Mouse (Mus musculus) thymus, postnatal 10 days (tissue): ENCODE results near the gene Izumo3.
"Not testable (repeated sequence)": the region's sequence is repeated elsewhere in the genome, so short reads cannot be mapped to it uniquely, and the experiment has no call there.

Experiments
- DNase-seq, 2 experiments: peaks; one replicate each; pipeline ENCODE4 v3.0.0; 2021; ENCODE audit warnings: low spot score in 2 of 2

The Izumo3 gene

GRCm38 (mm10) chr4:92147134-92147533, at the start of gene Izumo3:
Gene Izumo3, minus strand, starts transcription at chr4:92147234.
- no peak for DNase-seq

- not testable (repeated sequence) for DNase-seq
These were observed 44.6 kb upstream of the Izumo3 start, which contains the start of gene Gm12666 for GRCm38 (mm10) chr4:92191649-92192048. Gene Gm12666, minus strand, starts transcription at chr4:92191749.

DNA sequence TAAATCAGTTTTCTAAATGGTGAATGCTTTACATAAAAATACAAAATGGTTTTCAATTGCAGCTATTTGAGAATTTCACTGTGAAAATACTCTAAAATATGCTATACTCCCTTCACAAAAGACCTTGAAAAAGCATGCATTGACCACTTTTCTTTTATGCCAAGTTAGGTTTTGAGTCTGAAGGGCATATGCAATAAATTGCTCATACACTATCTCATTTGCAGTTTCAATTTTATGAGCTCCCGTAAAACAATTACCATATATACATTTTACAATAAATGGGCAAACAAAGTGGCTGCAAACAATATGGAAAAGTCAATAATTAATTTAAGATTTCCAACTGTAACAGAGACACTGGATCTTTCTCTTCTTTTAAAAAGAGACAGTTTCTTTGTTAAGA, 5.6 kb upstream of the Izumo3 start:
- DNase-seq = no peak

DNA sequence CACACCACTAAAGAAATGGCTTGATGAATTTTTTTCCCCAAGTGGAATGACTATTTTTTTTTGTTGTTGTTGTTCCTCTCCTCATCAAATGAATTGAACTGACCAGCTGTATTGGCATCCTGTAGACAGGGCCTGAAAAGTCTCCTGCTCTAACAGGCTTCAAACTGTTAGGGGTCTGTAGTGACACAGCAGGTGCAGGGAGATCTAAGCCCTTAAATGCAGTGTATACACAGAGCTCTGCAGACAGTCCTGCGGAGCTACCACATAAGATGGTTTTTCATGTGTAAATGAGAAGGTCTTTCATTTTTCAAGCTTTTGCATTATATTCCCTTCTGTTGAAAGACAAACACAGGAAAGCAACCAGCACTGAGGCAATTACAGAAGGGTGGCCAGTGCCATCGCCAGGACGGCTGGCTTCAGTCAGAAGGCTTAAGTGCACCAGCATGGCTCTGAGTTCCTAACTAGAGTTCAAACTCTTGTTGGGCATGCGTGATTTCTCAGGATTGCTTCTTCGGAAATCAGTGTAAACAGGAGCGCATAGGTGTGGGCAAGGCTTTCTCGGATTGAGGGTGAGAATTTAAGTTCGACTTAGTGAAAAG, 35.5 kb downstream of the Izumo3 start:
- no peak for DNase-seq

DNA sequence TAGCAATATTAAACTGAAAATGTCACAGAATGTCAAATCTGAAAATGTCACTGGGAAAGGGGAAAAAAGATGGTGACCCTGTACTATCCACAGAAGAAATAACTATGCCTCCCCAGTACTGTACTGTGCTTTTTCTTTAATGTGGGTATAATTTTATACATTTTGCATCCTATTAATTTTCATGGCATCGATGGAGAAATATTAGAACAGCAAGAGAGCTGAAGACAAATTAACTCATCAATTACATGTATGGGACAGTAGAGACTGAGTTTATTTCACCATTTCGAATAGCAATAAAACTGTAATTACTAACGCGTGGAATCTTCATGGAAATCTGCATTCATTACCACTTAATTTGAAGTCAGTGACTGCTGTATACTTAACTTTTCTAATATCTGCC, 49.6 kb downstream of the Izumo3 start:
- DNase-seq = no peak

DNA sequence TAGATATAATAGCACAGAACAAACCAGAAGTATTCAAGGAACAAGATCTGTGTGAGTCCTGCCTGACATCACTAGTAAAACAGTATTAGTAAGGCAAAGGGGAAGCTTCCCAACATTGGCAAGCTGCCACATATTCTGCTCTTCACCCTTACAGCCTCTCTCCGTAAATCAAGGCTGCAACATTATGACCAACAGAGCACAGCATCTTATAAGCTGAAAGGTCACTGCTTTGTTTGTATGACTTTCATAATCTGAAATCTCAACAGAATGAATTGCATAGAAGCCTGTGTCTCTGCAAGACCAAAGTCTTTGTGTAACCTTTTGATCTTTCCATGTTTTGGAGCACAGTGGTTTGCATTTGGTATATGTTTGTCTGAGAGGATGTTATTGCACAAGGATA, 51.1 kb downstream of the Izumo3 start:
- DNase-seq = no peak
